Mouse (Mus musculus) adrenal gland, adult 18-20 months (tissue): ENCODE measurements around the gene Aig1. TPM values are rescaled to one million over a fixed set of nuclear protein-coding genes. Genes with fewer than 3 reads are reported as not detected.

ENCODE experiments used
- DNase-seq, 2 experiments: peaks; one replicate each; pipeline ENCODE4 v3.0.0; 2021 to 2022; ENCODE audit warnings: low spot score in 2 of 2
- total RNA-seq, 2 experiments: library from RNA; stranded (reverse); gene quantifications; 1 replicate in 1 of 2; 2 replicates in 1 of 2; pipeline ENCODE4 v1.2.3; 2021

Gene Aig1
- total RNA-seq, 2 experiments from 2014 or later: 23.2 to 37.0 TPM

- no peak for DNase-seq
These were observed 214.9 kb downstream of the Aig1 start for GRCm38 (mm10) chr10:13653739-13654462.

DNA sequence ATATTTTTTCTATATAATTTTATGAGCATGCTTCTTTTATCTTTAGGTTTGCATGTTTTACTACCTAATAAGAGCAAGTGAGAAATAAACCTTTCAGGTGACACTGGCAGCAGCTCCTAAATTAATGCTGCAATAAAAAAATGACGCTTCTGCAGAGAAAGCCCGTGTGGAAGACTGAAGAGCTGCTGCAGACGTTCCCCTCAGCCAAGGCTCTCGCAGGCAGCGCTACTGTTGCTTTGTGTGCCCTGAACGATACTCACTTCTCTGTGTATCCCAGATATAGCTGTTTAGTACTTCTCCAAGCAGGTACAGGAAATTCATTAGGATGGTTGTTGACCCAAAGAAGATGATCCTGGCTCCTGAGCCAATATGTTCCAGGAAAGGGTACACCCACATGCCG, 215.5 kb downstream of the Aig1 start:
- no peak for DNase-seq

DNA sequence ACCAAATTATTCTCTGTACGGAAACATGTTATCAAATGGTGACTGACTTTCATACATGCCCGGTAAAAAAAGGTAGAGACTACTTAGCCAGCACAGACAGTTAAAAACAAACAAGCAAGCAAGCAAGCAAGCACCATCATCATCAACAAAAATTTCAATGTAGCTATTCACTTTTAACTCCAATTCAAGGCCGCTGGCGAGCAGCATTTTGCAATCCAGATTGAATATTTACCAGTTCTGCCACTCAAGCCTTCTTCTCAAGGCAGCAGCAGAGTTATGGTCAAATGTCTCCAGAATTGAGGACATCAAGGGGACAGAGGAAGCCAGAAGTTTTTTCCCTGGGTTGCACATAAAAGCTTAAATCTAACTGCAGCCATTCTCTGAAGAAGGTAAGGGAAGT, 216.7 kb downstream of the Aig1 start:
- peak in 1 of 2 experiments; percentile 15 for DNase-seq

DNA sequence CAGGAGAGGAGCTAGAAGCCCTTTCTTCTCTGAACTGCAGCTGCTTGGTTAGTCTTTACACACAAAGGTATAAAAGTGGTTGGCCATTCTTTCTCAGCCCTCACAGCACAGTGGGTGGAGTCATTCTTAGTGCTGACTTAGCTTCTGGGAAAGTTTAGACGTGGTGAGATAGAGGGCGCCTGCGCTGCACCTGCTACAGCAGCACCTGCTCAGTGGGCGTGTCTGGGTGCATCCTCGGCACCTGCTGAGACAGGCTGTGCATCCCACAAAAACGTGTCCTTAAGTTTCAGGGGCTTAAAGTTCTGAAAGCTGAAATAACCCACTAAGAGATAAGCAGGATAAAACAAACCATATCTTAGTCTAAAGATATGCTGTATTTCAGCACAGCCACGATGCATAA, 227.0 kb downstream of the Aig1 start:
- DNase-seq: no peak

- no peak for DNase-seq
These were observed 237.0 kb downstream of the Aig1 start for GRCm38 (mm10) chr10:13631796-13632195.

DNA sequence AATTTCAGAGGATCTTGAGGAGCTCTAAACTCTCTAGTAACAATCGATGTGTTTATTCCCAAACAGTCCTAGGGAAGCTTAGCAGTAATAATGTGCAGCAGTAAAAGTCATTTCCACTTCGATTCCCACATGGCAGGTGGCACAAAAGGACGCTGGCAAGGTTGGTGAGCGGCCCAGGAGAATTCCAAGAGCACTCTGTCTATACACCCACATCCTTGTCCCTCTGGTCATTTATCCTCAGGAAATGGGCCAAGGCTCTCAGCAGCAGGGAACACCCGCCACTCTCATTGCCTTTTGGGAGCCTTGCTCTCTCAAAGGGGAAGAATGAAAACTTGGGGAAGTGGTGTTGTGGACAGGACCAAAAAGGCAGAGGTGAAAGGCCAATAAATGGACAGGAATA, 245.0 kb downstream of the Aig1 start:
- DNase-seq: no peak

DNA sequence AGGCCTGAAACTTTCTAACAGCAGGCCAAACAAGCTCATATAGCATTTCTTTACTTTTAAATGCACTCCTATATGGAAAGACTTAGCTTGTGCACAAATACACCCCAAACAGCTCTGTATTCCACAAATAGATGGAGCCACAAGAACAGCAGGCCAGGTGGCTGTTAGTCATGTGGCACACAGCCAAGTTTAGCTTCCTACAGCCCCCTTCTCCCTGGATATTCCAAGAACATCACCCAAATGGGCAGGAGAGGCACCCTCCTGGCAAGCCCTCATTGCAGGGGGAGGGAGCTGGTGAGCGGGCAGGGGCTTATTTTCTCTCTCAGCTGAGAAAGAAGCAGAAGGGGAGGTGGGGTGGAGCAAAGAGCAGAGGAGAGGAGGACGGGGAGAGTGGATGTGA, 267.9 kb downstream of the Aig1 start:
- no peak for DNase-seq

DNA sequence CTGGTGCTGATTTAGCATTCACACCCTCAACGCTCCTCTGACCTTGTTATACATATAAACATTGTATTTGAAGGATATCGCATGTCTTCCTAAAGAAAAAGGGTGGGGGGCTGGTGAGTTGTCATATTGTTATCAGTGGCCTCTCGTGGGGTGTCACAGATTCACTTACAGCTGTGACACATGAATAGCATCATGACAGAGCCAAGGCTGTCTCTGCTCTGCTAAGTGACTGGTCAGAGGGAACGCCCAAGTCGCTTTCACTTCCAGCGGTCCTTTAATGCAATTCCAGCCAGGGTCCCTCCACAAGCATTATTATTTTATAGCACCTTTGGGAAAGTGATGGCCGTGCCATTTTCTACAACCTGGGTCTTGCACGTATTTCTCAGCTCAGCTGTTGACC, 271.3 kb downstream of the Aig1 start:
- no peak for DNase-seq

Other genes with a start within 250 kb of the Aig1 start
- 10 to 100 TPM; 24.1 to 35.6 TPM for gene Hivep2, start 97.1 kb upstream of the Aig1 start, total RNA-seq